Mouse (Mus musculus): ENCODE measurements at regions not wholly inside any gene's neighbourhood (a gene's known extent, or its start where the extent isn't known, plus 50 kb on each side); places are given as distances from the start of the nearest gene placed in this dataset.
A peak's percentile ranks its signal among the peaks of the same experiment; 100 is the strongest.

DNA sequence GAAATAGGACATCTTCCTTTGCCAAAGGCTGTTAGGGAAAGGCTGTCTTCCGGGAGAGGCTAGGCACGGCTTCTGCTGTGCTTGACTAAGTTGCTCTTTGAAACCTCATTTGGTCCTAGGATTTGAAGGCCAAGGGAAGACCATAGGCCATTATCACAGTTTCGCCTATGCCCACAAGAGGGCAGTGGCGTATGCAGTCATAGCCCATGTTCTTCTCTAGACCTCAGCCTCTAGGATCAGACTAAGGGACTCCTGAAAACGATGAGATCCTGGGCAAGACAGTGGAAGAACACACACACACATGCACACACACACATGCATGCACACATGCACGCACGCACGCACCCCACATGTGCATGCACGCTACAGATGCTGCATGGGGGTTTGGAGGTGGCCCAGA is 87.5 kb upstream of the Usp24 start:
- DNase-seq (ENCODE audit: low spot score in 2 of 2): peak; percentile 39 to 62

DNA sequence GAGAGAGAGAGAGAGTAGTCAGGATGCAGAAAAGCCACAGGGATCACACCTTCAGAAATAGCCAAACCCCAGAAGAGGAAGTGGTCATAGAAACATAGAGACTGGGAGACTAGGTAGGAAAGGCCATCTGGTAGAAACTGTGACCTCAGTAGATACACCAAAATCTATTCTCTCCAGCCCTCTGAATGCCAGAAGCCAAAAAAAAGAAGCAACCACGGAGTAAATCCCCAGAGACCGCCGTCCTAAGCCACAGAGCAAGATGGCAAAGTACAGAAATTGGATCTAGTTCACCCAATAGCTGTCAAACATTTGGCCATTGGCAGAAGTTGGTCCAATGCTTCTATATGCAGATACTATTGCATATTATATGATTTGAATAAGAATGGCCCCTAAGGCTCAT is 86.5 kb upstream of the Usp24 start:
- DNase-seq (ENCODE audit: low spot score in 2 of 2): no peak

DNA sequence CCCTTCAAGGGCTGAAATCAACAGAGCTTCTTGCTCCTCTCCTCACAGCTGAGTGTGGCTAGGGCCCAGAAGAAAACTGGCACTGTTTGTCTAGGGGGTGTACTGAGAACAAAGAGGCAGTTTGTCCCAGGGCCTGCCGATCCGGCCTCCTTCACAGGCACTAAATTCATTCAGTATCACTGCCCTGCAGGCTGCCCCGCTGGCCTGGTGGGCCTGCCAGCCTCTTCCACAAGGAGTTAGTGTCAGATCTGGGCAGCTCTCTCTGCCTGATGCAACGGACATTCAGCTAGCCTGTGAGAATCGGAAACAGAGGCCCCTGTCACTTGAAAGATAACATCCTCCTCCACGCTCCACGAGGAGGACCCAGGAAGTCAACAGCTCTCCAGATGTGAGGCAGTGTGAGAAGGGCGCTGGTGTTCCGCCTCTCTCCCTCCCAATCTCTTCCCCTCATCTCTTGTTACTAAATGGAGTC is 83.5 kb upstream of the Usp24 start:
- DNase-seq (ENCODE audit: low spot score in 2 of 2): peak; percentile 38 to 45

DNA sequence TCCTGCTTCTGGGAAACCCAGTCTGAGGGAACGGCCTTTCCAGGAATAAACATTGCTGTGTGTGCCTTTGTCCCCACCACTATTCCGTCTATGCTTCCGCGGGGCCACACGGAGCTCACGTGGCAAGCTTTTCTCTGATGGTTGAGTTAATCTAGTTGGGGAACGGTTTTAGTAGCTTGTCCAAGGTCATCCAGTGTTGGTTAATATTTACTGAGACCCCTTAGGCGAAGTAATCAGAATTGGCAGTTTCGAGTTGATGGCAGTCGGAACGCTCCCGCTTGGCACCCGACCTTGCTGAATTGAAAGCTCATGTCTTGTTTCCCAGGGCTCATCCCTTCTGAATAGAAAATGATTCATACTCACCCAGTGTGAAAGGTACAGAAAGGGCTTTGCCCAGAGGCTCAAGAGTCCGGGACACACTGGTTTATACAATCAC is 71.6 kb upstream of the Usp24 start:
- no peak for DNase-seq (ENCODE audit: low spot score in 2 of 2)

DNA sequence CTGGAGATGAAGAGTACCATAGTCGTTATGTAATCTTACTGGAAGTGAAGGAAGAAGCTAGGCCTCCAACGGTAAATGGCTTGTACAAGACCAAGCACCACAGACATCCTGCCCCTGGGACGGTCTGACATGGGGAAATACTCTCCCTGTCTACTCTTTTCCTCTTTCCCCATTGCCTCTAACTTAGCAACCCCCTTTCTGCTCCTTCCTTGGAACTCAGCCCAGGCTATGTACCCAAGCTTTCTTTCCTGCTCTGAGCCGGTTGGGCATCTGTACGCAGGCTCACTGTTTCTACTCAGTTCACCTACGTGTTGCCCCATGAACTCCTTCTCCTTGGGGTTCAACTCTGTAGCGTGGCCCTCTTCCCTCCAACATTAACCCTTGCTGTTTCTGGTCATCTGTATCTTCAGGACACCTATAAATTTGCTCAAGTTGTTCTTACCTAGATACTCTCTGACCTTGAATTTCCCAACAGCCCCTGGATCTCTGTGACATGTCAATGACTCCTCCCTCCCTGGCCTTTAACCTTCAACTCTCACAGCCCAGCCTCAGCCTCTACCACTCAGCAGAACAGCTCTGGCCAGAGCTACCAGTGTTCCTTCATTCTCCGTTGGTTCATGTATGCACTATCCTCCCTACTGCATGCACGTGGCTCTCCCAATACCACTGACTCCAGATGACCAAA is 71.0 kb upstream of the Usp24 start:
- DNase-seq (ENCODE audit: low spot score in 2 of 2): no peak

DNA sequence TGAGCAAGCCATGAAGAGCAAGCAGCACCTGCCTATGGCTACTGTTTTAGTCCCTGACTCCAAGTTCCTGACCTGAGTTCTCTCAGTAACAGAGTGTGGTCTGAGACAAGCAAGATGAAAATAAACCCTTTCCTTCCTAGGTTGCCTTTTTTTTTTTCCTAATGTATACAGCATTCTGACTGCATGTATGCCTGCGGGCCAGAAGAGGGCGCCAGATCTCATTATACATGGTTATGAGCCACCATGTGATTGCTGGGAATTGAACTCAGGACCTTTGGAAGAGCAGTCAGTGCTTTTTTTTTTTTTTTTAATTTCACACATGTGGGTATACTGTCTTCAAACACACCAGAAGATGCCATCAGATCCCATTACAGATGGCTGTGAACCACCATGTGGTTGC is 69.3 kb upstream of the Usp24 start:
- DNase-seq (ENCODE audit: low spot score in 2 of 2): no peak

DNA sequence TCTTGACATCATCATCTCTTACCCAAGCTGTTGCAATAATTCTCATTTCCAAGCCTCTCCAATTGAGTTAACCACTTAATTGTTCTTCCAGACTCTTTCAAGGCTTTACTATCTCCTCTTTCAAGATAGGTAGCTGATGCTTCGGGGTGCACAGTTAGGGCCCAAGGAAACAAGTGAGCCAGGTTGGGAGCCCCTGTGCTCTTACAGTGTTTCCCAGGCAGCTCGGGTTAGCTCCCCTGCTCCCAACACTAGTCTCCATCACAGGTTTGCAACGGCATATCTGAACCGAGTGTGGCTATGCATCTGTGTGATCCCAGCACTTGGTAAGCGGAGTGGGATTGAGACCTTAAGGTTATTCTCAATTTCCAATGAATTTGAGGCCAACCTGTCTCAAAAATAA is 68.6 kb upstream of the Usp24 start:
- no peak for DNase-seq (ENCODE audit: low spot score in 2 of 2)

DNA sequence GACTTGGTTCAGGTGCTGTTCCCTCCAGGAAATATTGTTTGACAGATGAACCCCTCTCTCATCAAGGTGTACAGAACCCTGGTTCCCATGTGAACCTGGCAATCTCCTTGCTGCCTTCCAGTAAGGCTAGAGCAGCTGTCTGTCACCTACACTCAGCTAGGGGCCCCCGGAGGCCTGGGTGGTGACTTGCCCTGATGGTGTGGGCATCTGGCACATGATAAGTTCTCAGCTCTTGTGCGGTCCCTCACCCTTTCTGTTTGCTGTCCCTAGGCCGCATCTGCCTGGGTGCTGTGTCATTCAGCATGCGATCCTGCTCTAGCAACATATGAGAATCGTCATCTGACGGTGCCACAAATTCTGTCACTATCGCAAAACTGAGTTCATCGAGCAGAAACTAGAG is 67.7 kb upstream of the Usp24 start:
- DNase-seq (ENCODE audit: low spot score in 2 of 2): no peak

DNA sequence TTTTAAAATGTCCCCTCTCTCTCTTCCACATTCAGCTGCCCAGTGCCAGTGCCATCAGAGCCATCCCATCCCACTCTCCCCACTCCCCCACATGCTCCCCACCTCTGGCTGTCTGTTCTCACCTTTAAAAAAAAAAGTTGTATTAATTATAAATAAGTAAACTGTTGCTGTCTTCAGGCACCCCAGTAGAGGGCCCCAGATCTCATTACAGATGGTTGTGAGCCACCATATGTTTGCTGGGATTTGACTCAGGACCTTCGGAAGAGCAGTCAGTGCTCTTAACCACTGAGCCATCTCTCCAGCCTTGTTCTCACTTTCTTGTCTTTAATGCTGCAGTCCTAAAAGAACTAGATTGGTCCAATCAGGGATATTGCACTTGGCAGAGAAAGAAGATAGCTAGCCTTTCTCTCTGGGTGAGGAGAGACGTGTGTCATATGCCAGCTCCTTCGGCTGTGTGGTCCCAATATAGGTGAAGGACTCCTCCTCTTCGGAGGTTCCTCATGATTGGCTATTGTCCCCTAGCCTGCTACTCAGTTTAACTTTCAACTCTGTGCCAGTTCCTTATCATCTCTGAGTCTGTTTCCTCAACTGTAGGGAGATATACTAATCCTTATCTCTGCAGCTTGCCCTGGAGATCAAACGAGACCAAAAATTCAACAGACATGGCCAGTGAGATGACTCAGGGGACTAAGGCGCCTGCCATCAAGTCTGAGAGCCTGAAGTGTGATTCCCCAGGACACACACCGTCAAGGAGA is 66.8 kb upstream of the Usp24 start:
- DNase-seq (ENCODE audit: low spot score in 2 of 2): no peak

DNA sequence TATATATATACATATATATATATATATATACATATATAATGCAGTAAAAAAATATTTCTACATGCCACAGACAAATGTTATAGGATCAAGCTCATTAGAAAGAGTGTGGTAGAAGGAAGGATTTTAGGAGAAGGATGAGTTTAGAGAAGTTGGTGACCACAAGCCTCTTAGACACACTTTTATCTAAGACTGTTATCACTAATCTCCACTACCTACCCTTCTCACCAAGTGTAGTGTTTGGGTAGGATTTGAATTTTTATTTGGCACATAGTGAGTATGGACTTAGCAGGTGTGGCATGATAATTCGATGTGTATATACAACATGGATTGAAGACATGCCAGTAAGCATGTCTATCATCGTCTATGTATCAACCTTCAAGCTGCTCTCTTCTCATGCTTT is 66.0 kb upstream of the Usp24 start:
- no peak for DNase-seq (ENCODE audit: low spot score in 2 of 2)

DNA sequence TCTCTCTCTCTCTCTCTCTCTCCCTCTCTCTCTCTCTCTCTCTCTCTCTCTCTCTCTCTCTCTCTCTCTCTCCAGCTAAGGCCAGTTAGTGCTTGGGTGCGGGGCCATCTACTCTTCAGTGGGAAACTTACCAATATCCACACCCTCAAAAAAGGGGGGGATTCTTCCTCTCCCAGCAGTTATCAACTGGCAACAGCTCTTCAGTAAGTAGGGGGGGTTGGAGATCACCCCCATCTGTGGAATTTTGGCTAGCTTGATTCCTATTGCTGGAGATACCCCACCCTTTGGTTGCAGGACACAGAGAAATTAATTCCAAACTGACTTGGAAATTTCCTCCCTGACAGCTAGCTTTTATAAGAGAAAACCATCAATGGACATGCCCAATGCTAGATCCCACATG is 64.6 kb upstream of the Usp24 start:
- DNase-seq (ENCODE audit: low spot score in 2 of 2): no peak

DNA sequence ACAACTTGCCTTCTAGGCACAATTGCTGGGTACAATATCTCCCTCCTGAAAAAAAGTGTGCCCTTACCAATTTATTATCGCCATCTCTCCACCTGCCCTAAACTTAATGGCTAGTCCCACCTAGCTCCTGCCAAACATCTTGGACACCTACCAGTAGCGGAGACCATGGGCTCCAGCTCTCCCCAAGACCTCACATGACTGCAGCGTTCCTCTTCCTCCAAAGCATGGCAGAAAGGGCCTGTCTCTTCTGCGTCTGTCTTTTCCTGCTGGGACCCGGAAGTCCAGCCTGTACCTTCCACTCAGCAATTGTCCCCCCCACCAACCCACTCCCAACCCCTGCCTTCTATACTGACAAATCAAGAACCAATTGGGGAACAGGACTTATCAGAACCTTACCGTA is 63.1 kb upstream of the Usp24 start:
- DNase-seq (ENCODE audit: low spot score in 2 of 2): no peak

DNA sequence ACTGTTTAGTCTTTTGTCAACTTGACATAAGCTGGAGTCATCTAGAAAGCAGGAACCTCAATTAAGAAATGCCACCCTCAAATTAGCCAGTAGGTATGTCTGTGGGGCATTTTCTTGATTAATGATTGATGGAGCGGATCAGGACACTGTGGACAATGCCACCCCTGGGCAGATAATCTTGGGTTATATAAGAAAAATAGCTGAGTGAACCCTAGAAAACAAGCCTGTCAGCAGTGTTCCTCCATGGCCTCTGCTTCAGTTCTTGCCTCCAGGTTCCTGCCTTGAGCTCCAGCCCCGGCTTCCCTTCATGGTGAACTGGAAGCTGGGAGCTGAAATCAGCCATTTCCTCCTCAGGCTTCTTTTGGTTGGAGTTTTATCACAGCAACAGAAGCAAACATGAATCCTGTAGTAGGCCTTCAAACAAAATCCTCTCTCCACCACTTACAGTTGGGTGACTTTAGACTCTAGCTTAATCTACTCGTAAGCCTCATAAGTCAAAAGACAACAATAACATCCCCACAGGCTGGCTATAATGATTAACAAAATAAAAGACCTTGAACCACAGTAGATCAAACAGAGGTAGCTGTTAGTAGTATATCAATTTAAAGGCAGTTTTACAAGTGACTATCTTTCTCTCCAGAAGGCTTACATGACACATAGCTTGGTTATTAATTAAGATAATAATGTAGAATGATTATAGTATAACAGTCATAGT is 61.1 kb upstream of the Usp24 start:
- no peak for DNase-seq (ENCODE audit: low spot score in 2 of 2)

DNA sequence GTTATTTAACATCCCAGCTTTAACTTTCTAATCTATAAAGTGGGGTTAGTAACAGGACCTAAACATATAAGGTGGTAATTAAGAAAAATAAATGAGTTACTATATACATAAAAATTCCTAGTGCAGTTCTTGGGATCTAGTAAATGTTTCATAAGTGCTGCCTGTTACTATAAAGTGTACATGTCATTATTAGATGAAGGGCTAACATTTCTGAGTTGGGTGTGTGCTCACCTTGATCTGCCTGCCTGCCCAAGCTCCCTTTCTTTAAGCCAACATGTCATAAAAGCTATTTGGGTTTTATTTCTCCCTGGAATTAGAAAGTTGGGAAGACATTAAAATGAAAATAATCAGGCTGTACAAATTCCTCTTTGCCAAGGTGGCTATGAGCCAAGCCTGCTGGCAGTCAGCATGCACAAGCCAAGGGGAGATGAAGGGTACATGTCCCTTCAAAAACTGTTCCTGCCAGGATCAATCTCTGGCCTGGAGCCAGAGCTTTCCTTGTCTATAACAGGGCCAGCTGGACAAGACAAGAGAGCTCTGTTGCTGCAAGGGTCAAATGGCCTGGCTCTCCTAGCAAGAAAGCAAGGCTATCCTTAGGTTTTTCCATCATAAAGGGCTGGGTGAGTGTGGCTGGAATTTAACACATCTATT is 59.9 kb upstream of the Usp24 start:
- DNase-seq (ENCODE audit: low spot score in 2 of 2): no peak

DNA sequence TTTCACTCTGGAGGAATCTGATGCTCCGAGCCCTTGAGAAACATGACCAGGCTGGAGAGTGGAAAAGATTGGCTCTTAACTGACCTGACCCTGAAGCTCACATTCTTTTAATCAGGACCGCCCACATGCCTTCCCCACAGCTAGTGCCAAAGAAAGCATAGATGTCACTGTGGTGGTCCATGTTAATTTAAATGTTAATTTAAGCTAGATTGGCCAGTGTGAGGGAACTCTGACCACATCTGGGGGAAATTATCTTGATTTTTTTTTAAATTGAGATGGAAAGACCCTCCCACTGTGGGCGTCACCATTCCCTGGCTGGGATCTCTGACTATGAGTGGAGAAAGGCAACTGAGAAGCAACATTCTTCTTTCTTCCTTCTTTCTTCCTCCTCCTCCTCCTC is 54.6 kb upstream of the Usp24 start:
- DNase-seq (ENCODE audit: low spot score in 2 of 2): no peak

DNA sequence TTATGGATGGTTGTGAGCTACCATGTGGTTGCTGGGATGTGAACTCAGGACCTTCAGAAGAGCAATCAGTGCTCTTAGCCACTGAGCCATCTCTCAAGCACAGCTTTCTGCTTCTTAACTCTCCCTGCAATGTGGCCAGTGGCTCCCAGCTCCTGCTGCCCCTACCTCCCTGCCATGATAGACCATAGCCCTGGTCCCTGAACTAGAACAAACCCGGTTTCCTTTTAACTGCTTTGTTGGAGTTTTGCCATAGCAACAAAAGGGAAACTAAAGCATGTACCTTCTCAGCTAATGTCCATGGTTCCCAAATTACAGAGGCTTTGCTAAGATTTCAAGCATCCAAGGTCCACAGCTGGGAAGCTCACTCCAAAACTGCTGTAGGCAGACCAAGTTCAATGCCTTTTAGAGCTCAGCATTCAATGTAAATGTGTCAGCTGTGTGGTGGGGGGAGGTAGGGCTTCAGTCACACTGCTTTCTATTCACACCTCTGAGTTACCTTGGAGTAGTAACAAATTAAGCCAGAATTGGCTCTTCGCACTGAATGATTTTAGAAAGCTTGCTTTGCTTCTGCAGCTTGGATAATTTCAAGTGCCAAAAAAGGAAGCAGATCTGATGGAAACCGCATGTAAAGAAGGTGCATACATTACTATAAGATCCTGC is 54.0 kb upstream of the Usp24 start:
- DNase-seq (ENCODE audit: low spot score in 2 of 2): no peak

DNA sequence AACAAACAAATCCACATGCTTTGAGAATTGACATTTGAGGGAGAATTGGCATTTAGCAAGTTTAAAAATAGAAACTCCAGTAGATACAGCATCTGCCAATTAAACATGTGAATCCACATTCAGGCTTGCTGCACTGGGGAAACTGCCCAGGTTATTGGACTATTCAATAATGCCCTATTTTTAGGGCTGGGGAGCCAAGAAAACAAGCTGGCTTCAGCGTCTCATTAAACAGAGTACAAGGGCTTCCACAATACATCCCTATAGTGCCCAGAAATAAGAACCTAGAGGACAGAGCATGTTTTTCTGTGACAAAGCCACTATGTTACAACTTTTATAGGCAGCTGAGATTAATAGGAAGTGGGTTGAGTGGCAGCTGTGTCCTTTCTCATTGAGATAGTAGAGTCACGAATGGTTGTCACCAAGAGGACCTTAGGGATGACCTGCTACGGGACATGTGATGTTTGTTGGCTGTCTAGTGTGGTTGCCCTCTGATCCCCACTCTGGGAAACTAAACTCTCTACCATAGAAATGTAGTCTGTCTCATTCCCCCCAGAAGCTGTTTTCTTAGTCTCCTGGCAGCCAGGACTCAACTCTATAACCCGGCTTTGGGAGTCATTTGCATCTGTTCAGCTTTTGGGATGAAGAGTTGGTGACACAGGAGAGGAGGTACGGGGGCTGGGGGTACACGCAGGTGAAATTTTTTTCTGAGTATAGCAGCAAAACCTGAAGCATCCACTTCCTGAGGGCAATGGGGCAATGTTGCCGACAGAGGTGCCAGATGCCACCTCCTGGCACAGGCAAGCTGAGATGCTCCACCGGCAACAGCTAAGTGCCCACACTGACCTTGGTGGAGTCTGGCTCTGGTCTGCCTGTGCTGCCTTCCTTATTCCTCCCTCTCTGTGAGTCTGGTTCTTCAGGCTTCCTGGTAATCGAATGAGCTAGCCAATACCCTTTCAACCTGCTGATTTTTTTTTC is 53.0 kb upstream of the Usp24 start:
- DNase-seq (ENCODE audit: low spot score in 2 of 2): no peak

Measured in thymus, postnatal 10 days (tissue).